Mouse (Mus musculus): ENCODE measurements around the gene Rpl38. TPM values are rescaled to one million over a fixed set of nuclear protein-coding genes. Genes with fewer than 3 reads are reported as not detected.

Rpl38 gene
- polyA plus RNA-seq (2021): 666 TPM

GRCm38 (mm10) chr11:114668301-114668710, at the start of gene Rpl38:
Gene Rpl38 (plus strand): TSS chr11:114668524.
- H3K27me3 ChIP-seq: peaks cover 5% of the 10 kb centered on the region
- peak; percentile 69 for ATAC-seq
- ChIA-PET POLR2A (interaction anchor here (0.6 kb wide), 1 partner anchor 956 kb away, joined by 6 read pairs; no protein-coding TSS in a partner anchor), CTCF (interaction anchor here (1.3 to 1.8 kb wide), 2 partner anchors 16 to 19 kb away, joined by 4 read pairs; no protein-coding TSS in a partner anchor)
- peak; percentile 95 for TF ChIP-seq CTCF (IDR thresholded peaks at IDR 0.05)
- in situ Hi-C loops (cut with MboI; ENCODE audit: low pct_unique_long_range_greater_than_20kb): loop anchor here (25.0 kb wide), 1 partner anchor 956 kb away; the partner anchor contains the start of gene Cpsf4l
- DNase-seq (ENCODE audit: low read depth, low spot score): peak; percentile 76

- in situ Hi-C loops (cut with MboI; ENCODE audit: low pct_unique_long_range_greater_than_20kb): no loop called here
- TF ChIP-seq CTCF (IDR thresholded peaks at IDR 0.05): no peak
- ATAC-seq: no peak
- DNase-seq (ENCODE audit: low read depth, low spot score): no peak
- peaks cover 6% of the 10 kb centered on the region for H3K27me3 ChIP-seq
- ChIA-PET POLR2A (no interaction called here), CTCF (interaction anchor here (1.1 kb wide), 1 partner anchor 9 kb away, joined by 4 read pairs; no protein-coding TSS in a partner anchor)
Measured at GRCm38 (mm10) chr11:114618697-114619417, 49.5 kb upstream of the Rpl38 start.

- TF ChIP-seq CTCF (IDR thresholded peaks at IDR 0.05): no peak
- no peak for ATAC-seq
- DNase-seq (ENCODE audit: low read depth, low spot score): no peak
- CTCF ChIA-PET: no interaction called here
- H3K27me3 ChIP-seq: peaks cover 4% of the 10 kb centered on the region
- POLR2A ChIA-PET: no interaction called here
- in situ Hi-C loops (cut with MboI; ENCODE audit: low pct_unique_long_range_greater_than_20kb): no loop called here
Measured at GRCm38 (mm10) chr11:114626071-114626690, 42.1 kb upstream of the Rpl38 start.

GRCm38 (mm10) chr11:114627036-114627435, 41.3 kb upstream of the Rpl38 start:
- ATAC-seq (no peak), DNase-seq (ENCODE audit: low read depth, low spot score) (no peak)
- H3K27me3 ChIP-seq: peaks cover 4% of the 10 kb centered on the region
- in situ Hi-C loops (cut with MboI; ENCODE audit: low pct_unique_long_range_greater_than_20kb): no loop called here
- CTCF ChIA-PET: no interaction called here
- POLR2A ChIA-PET: interaction anchor here (0.6 kb wide), 1 partner anchor 598 kb away, joined by 3 read pairs; no protein-coding TSS in a partner anchor
- TF ChIP-seq CTCF (IDR thresholded peaks at IDR 0.05): no peak

GRCm38 (mm10) chr11:114628032-114628431, 40.3 kb upstream of the Rpl38 start:
- in situ Hi-C loops (cut with MboI; ENCODE audit: low pct_unique_long_range_greater_than_20kb): no loop called here
- ChIA-PET POLR2A (no interaction called here), CTCF (interaction anchor here (0.8 to 1.5 kb wide), 2 partner anchors 9 kb away, joined by 3 to 4 read pairs; no protein-coding TSS in a partner anchor)
- TF ChIP-seq CTCF (IDR thresholded peaks at IDR 0.05): no peak
- ATAC-seq: no peak
- no peaks in the 10 kb centered on the region for H3K27me3 ChIP-seq
- no peak for DNase-seq (ENCODE audit: low read depth, low spot score)

GRCm38 (mm10) chr11:114630044-114630443, 38.3 kb upstream of the Rpl38 start:
- TF ChIP-seq CTCF (IDR thresholded peaks at IDR 0.05): peak; percentile 59
- in situ Hi-C loops (cut with MboI; ENCODE audit: low pct_unique_long_range_greater_than_20kb): loop anchor here (5.0 kb wide), 2 partner anchors 428 to 763 kb away; no protein-coding TSS in a partner anchor
- ChIA-PET CTCF (no interaction called here), POLR2A (no interaction called here)
- DNase-seq (ENCODE audit: low read depth, low spot score) (no peak), ATAC-seq (no peak)
- H3K27me3 ChIP-seq: no peaks in the 10 kb centered on the region

GRCm38 (mm10) chr11:114632266-114632665, 36.1 kb upstream of the Rpl38 start:
- DNase-seq (ENCODE audit: low read depth, low spot score): no peak
- in situ Hi-C loops (cut with MboI; ENCODE audit: low pct_unique_long_range_greater_than_20kb): loop anchor here (5.0 kb wide), 2 partner anchors 430 to 765 kb away; no protein-coding TSS in a partner anchor
- ChIA-PET CTCF (no interaction called here), POLR2A (no interaction called here)
- no peaks in the 10 kb centered on the region for H3K27me3 ChIP-seq
- no peak for ATAC-seq
- TF ChIP-seq CTCF (IDR thresholded peaks at IDR 0.05): no peak

GRCm38 (mm10) chr11:114636292-114636691, 32.0 kb upstream of the Rpl38 start:
- in situ Hi-C loops (cut with MboI; ENCODE audit: low pct_unique_long_range_greater_than_20kb): no loop called here
- CTCF ChIA-PET: interaction anchor here (0.7 to 1.6 kb wide), 5 partner anchors 13 to 822 kb away, joined by 3 to 10 read pairs (median 3); no protein-coding TSS in a partner anchor
- POLR2A ChIA-PET: interaction anchor here (0.6 to 0.7 kb wide), 3 partner anchors 17 to 490 kb away, joined by 3 read pairs; no protein-coding TSS in a partner anchor
- peak; percentile 83 for ATAC-seq
- peak; percentile 93 for TF ChIP-seq CTCF (IDR thresholded peaks at IDR 0.05)
- H3K27me3 ChIP-seq: no peaks in the 10 kb centered on the region
- DNase-seq (ENCODE audit: low read depth, low spot score): peak; percentile 75

GRCm38 (mm10) chr11:114636727-114637505, 31.4 kb upstream of the Rpl38 start:
- CTCF ChIA-PET: interaction anchor here (0.8 to 1.6 kb wide), 5 partner anchors 8 to 771 kb away, joined by 3 to 10 read pairs (median 3); no protein-coding TSS in a partner anchor
- in situ Hi-C loops (cut with MboI; ENCODE audit: low pct_unique_long_range_greater_than_20kb): no loop called here
- DNase-seq (ENCODE audit: low read depth, low spot score): peak; percentile 75

GRCm38 (mm10) chr11:114638647-114639290, 29.6 kb upstream of the Rpl38 start:
- in situ Hi-C loops (cut with MboI; ENCODE audit: low pct_unique_long_range_greater_than_20kb): no loop called here
- CTCF ChIA-PET: no interaction called here
- no peak for DNase-seq (ENCODE audit: low read depth, low spot score)
- POLR2A ChIA-PET: no interaction called here
- ATAC-seq: no peak
- no peak for TF ChIP-seq CTCF (IDR thresholded peaks at IDR 0.05)
- no peaks in the 10 kb centered on the region for H3K27me3 ChIP-seq

More at GRCm38 (mm10) chr11:114636727-114637505, 31.4 kb upstream of the Rpl38 start:
- H3K27me3 ChIP-seq: no peaks in the 10 kb centered on the region
- no peak for TF ChIP-seq CTCF (IDR thresholded peaks at IDR 0.05)
- POLR2A ChIA-PET: interaction anchor here (0.6 to 0.7 kb wide), 2 partner anchors 17 to 214 kb away, joined by 3 read pairs; no protein-coding TSS in a partner anchor
- peak; percentile 41 for ATAC-seq
